Mouse (Mus musculus) yolk sac, embryonic 10.5 days (tissue): ENCODE results near the gene Vmn2r78.
"Not testable (repeated sequence)": the region's sequence is repeated elsewhere in the genome, so short reads cannot be mapped to it uniquely, and the experiment has no call there.

Source experiments
- DNase-seq: peaks from one replicate; pipeline ENCODE4 v3.0.0-alpha.2; 2017; ENCODE audit warnings: low spot score

Gene Vmn2r78

GRCm38 (mm10) chr7:86914794-86915193 is at the start of gene Vmn2r78:
Gene Vmn2r78 (plus strand): TSS chr7:86915094.
- not testable (repeated sequence) for DNase-seq

GRCm38 (mm10) chr7:86889470-86890469 is 25.1 kb upstream of the Vmn2r78 start:
- no peak for DNase-seq

- DNase-seq: no peak
Measured at GRCm38 (mm10) chr7:86937288-86937687, 22.4 kb downstream of the Vmn2r78 start.

GRCm38 (mm10) chr7:86994700-86995099 is 79.8 kb downstream of the Vmn2r78 start:
- DNase-seq: no peak

- DNase-seq: not testable (repeated sequence)
Measured at GRCm38 (mm10) chr7:86995815-86996214, 80.9 kb downstream of the Vmn2r78 start, which contains the start of gene Vmn2r79. Gene Vmn2r79 (plus strand): TSS chr7:86996115.
